Mouse (Mus musculus): ENCODE data around the gene Nek8. TPM values are rescaled to one million over a fixed set of nuclear protein-coding genes. Genes with fewer than 3 reads are reported as not detected.

Gene Nek8
- total RNA-seq (2017) = 14.1 and 16.1 TPM in 2 replicates

- ATAC-seq (ENCODE audit: extremely low read depth, insufficient number of reproducible peaks, low FRiP score, poor library complexity, severe bottlenecking) = peak; percentile 66
These were observed at the start of gene Nek8, which contains the start of gene Tlcd1 for GRCm38 (mm10) chr11:78176402-78176862. Gene Nek8 (minus strand): TSS chr11:78176675. Gene Tlcd1 (plus strand): TSS chr11:78176711.

- no peak for ATAC-seq (ENCODE audit: extremely low read depth, insufficient number of reproducible peaks, low FRiP score, poor library complexity, severe bottlenecking)
These were observed 47.1 kb upstream of the Nek8 start for GRCm38 (mm10) chr11:78223586-78223985.

GRCm38 (mm10) chr11:78215709-78216317 lies 39.3 kb upstream of the Nek8 start:
- no peak for ATAC-seq (ENCODE audit: extremely low read depth, insufficient number of reproducible peaks, low FRiP score, poor library complexity, severe bottlenecking)

- peak; percentile 74 for ATAC-seq (ENCODE audit: extremely low read depth, insufficient number of reproducible peaks, low FRiP score, poor library complexity, severe bottlenecking)
These were observed 36.8 kb upstream of the Nek8 start for GRCm38 (mm10) chr11:78213086-78213817.

- no peak for ATAC-seq (ENCODE audit: extremely low read depth, insufficient number of reproducible peaks, low FRiP score, poor library complexity, severe bottlenecking)
These were observed 35.0 kb upstream of the Nek8 start for GRCm38 (mm10) chr11:78211513-78211912.

- ATAC-seq (ENCODE audit: extremely low read depth, insufficient number of reproducible peaks, low FRiP score, poor library complexity, severe bottlenecking) = no peak
These were observed 34.1 kb upstream of the Nek8 start for GRCm38 (mm10) chr11:78210615-78211014.

- ATAC-seq (ENCODE audit: extremely low read depth, insufficient number of reproducible peaks, low FRiP score, poor library complexity, severe bottlenecking) = no peak
These were observed 33.4 kb upstream of the Nek8 start for GRCm38 (mm10) chr11:78209886-78210285.

- no peak for ATAC-seq (ENCODE audit: extremely low read depth, insufficient number of reproducible peaks, low FRiP score, poor library complexity, severe bottlenecking)
These were observed 30.7 kb upstream of the Nek8 start for GRCm38 (mm10) chr11:78207190-78207589.

GRCm38 (mm10) chr11:78205361-78206206 lies 29.1 kb upstream of the Nek8 start:
- no peak for ATAC-seq (ENCODE audit: extremely low read depth, insufficient number of reproducible peaks, low FRiP score, poor library complexity, severe bottlenecking)

- no peak for ATAC-seq (ENCODE audit: extremely low read depth, insufficient number of reproducible peaks, low FRiP score, poor library complexity, severe bottlenecking)
These were observed 27.8 kb upstream of the Nek8 start for GRCm38 (mm10) chr11:78204287-78204686.

GRCm38 (mm10) chr11:78202372-78202771 lies 25.9 kb upstream of the Nek8 start:
- ATAC-seq (ENCODE audit: extremely low read depth, insufficient number of reproducible peaks, low FRiP score, poor library complexity, severe bottlenecking) = no peak

- no peak for ATAC-seq (ENCODE audit: extremely low read depth, insufficient number of reproducible peaks, low FRiP score, poor library complexity, severe bottlenecking)
These were observed 18.8 kb upstream of the Nek8 start for GRCm38 (mm10) chr11:78195101-78195863.

GRCm38 (mm10) chr11:78194411-78195100 lies 18.1 kb upstream of the Nek8 start:
- peak; percentile 65; the same call in 1 of the 2 replicates for ATAC-seq (ENCODE audit: extremely low read depth, insufficient number of reproducible peaks, low FRiP score, poor library complexity, severe bottlenecking)

- ATAC-seq (ENCODE audit: extremely low read depth, insufficient number of reproducible peaks, low FRiP score, poor library complexity, severe bottlenecking) = no peak
These were observed 16.6 kb upstream of the Nek8 start, which contains the start of gene Proca1 for GRCm38 (mm10) chr11:78193113-78193512. Gene Proca1 (plus strand): TSS chr11:78193392.

- no peak for ATAC-seq (ENCODE audit: extremely low read depth, insufficient number of reproducible peaks, low FRiP score, poor library complexity, severe bottlenecking)
These were observed 13.6 kb upstream of the Nek8 start for GRCm38 (mm10) chr11:78190041-78190440.

GRCm38 (mm10) chr11:78189234-78190040 lies 13.0 kb upstream of the Nek8 start:
- 0 out of 2 replicates have a peak, but pooled peaks have one; percentile 6 for ATAC-seq (ENCODE audit: extremely low read depth, insufficient number of reproducible peaks, low FRiP score, poor library complexity, severe bottlenecking)
